Mouse (Mus musculus): Measurements from ENCODE around the gene Jun.

Gene Jun

GRCm38 (mm10) chr4:95025847-95026600 lies 26.0 kb downstream of the Jun start:
- DNase-seq (ENCODE audit: low spot score): no peak

GRCm38 (mm10) chr4:95023350-95023953 lies 28.6 kb downstream of the Jun start:
- DNase-seq (ENCODE audit: low spot score): no peak

GRCm38 (mm10) chr4:95021649-95022637 lies 30.1 kb downstream of the Jun start:
- DNase-seq (ENCODE audit: low spot score): no peak

GRCm38 (mm10) chr4:95020201-95020600 lies 31.8 kb downstream of the Jun start:
- DNase-seq (ENCODE audit: low spot score): no peak

GRCm38 (mm10) chr4:95018221-95018620 lies 33.8 kb downstream of the Jun start:
- DNase-seq (ENCODE audit: low spot score): no peak

GRCm38 (mm10) chr4:95012706-95013105 lies 39.3 kb downstream of the Jun start:
- DNase-seq (ENCODE audit: low spot score): no peak

GRCm38 (mm10) chr4:95012256-95012655 lies 39.8 kb downstream of the Jun start:
- no peak for DNase-seq (ENCODE audit: low spot score)

GRCm38 (mm10) chr4:95008175-95009057 lies 43.6 kb downstream of the Jun start:
- DNase-seq (ENCODE audit: low spot score): peak; percentile 35

GRCm38 (mm10) chr4:95007759-95008158 lies 44.3 kb downstream of the Jun start:
- no peak for DNase-seq (ENCODE audit: low spot score)

GRCm38 (mm10) chr4:95005251-95005830 lies 46.7 kb downstream of the Jun start:
- no peak for DNase-seq (ENCODE audit: low spot score)

- no peak for DNase-seq (ENCODE audit: low spot score)
Observed at GRCm38 (mm10) chr4:95001043-95001775, 50.8 kb downstream of the Jun start.

- DNase-seq (ENCODE audit: low spot score): no peak
Observed at GRCm38 (mm10) chr4:95000147-95000546, 51.9 kb downstream of the Jun start.

GRCm38 (mm10) chr4:94999249-94999648 lies 52.8 kb downstream of the Jun start:
- DNase-seq (ENCODE audit: low spot score): no peak

All from c-Kit-positive CD71-positive TER-119-positive erythroid progenitor cells, embryonic 14.5 days (primary cell).